Comparison of ENCODE assay signal across 19 mouse cellular contexts in the genomic region with DNA sequence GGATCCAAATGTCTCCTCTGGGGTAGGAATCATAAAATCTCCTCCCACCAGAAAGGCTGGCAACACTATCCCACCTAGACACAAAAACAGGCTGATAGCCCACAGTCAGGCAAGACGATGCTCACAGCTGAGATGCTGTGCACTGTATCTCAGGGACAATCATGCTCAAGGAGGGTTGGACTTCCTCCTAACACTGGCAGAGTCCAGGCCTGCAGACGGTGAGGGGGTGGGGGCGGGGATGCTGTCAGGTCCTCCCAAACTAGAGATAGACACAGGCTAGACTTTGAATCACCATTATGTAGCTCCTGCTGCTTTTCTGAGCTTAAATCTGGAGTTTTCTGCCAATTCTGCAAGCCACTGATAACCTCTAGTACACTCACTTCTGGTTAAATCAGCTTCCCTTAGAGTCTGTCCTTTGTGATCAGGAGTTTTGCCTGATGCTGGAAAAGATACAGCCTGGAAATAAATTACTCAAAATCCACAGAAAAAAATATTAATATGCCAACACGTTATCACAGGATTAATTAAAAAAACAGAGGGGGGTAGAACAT.
DNase-seq lines count a peak whose midpoint lies in the region; ATAC-seq and TF ChIP-seq lines count a peak whose summit lies in the region.
"Had no signal": no experiment of that assay in that cellular context is flagged by ENCODE, and none has a peak within 500 bp of the region (broad histone marks: within the 10 kb centered on the region; RNA-seq: fewer than 3 reads in every experiment).

No protein-coding gene starts in this region.

- 0 out of 2 replicates have a peak, but pooled peaks cover 3% of the 10 kb centered on the region for H3K27me3 ChIP-seq in hindbrain, embryonic 10.5 days (ENCODE audit: insufficient read depth, poor library complexity, severe bottlenecking)
- H3K27me3 ChIP-seq in hindbrain, embryonic 11.5 days (ENCODE audit: control insufficient read depth, insufficient read depth, low read length) = no peaks in the 10 kb centered on the region
- no peaks in the 10 kb centered on the region; a peak in 1 of 4 replicates for H3K27me3 ChIP-seq in MEL (ENCODE audit: control insufficient read depth in 1 of 2, insufficient read depth in 2 of 2, low read length in 2 of 2)
- no peaks in the 10 kb centered on the region for H3K27me3 ChIP-seq in myocyte (ENCODE audit: control insufficient read depth, insufficient read depth, insufficient read length)
- H3K27me3 ChIP-seq: embryonic facial prominence, embryonic 12.5 days; hindbrain, embryonic 13.5 days had no signal

- no peak overlapping the region for H3K4me2 ChIP-seq in hindbrain, embryonic 11.5 days (replicated peaks; ENCODE audit: low read depth, low read length)
- peak overlapping the region; percentile 30 for H3K4me2 ChIP-seq in myocyte (ENCODE audit: low read depth)
- H3K4me2 ChIP-seq: embryonic facial prominence, embryonic 12.5 days; hindbrain, embryonic 13.5 days had no signal

- TF ChIP-seq CTCF in MEL (IDR thresholded peaks at IDR 0.05 in 2 of 3, conservative IDR thresholded peaks at IDR 0.05 in 1 of 3; ENCODE audit: control insufficient read depth in 1 of 3, insufficient read depth in 1 of 3, low read depth in 2 of 3, low read length in 3 of 3, poor library complexity in 1 of 3, severe bottlenecking in 1 of 3) = no peak

- peaks cover 55% of the 10 kb centered on the region for H3K4me1 ChIP-seq in hindbrain, embryonic 10.5 days (replicated peaks)
- H3K4me1 ChIP-seq in hindbrain, embryonic 11.5 days (replicated peaks; ENCODE audit: control insufficient read depth, insufficient read depth, low read length) = no peaks in the 10 kb centered on the region
- H3K4me1 ChIP-seq in MEL (ENCODE audit: control insufficient read depth in 1 of 2, insufficient read depth in 2 of 2, low read length in 2 of 2) = peaks cover 3 to 19% of the 10 kb centered on the region in 2 experiments

- no peak for TF ChIP-seq POLR2A in MEL (IDR thresholded peaks at IDR 0.05; ENCODE audit: control insufficient read depth in 1 of 2, insufficient read depth in 1 of 2, low read depth in 1 of 2, low read length in 2 of 2, poor library complexity in 1 of 2)
- TF ChIP-seq POLR2A in myocyte (IDR thresholded peaks at IDR 0.05; ENCODE audit: insufficient read length, low read depth) = no peak

- TF ChIP-seq EP300 in MEL (IDR thresholded peaks at IDR 0.05; ENCODE audit: low read depth in 1 of 2, low read length in 2 of 2) = peak; percentile 54 to 68; a peak in 3 of 4 replicates

- no peak overlapping the region for H3K4me3 ChIP-seq in hindbrain, embryonic 10.5 days
- H3K4me3 ChIP-seq in hindbrain, embryonic 11.5 days (ENCODE audit: low read depth, low read length) = no peak overlapping the region
- peak overlapping the region in 1 of 2 experiments; percentile 27; a peak in 1 of 4 replicates for H3K4me3 ChIP-seq in MEL (ENCODE audit: control insufficient read depth in 1 of 2, insufficient read depth in 1 of 2, low read depth in 2 of 2, low read length in 2 of 2)
- H3K4me3 ChIP-seq in myocyte = no peak overlapping the region
- H3K4me3 ChIP-seq: embryonic facial prominence, embryonic 12.5 days; hindbrain, embryonic 13.5 days; layer of hippocampus, adult 2 months had no signal

- 44% methylated on average over 4 of the region's 4 CpGs for WGBS in hindbrain, embryonic 10.5 days
- WGBS in hindbrain, embryonic 11.5 days = 47% methylated on average over 4 of the region's 4 CpGs

- no peak overlapping the region for H3ac ChIP-seq in myocyte (ENCODE audit: control insufficient read depth, insufficient read length)

- H3K9me3 ChIP-seq in hindbrain, embryonic 10.5 days = peaks cover 13% of the 10 kb centered on the region
- H3K9me3 ChIP-seq in hindbrain, embryonic 11.5 days (ENCODE audit: control insufficient read depth, low read length) = no peaks in the 10 kb centered on the region
- H3K9me3 ChIP-seq in MEL (replicated peaks; ENCODE audit: insufficient read depth, low read length) = no peaks in the 10 kb centered on the region
- H3K9me3 ChIP-seq: embryonic facial prominence, embryonic 12.5 days had no signal

- ATAC-seq in hindbrain, embryonic 11.5 days (ENCODE audit: low FRiP score) = no peak
- ATAC-seq in hematopoietic stem cell, adult 5-6 weeks (replicated peaks in 1 of 2; ENCODE audit: insufficient read depth in 1 of 2, low FRiP score in 2 of 2, low TSS enrichment in 1 of 2, low read depth in 1 of 2, poor library complexity in 2 of 2, severe bottlenecking in 2 of 2) = peak; percentile 26 to 44; a peak in 2 of 4 replicates
- ATAC-seq: forebrain, postnatal 0 days; midbrain, embryonic 16.5 days had no signal

- H3K9ac ChIP-seq in hindbrain, embryonic 11.5 days (ENCODE audit: low read depth, low read length) = no peak overlapping the region
- no peak overlapping the region for H3K9ac ChIP-seq in MEL (ENCODE audit: control insufficient read depth, low read depth, low read length, poor library complexity, severe bottlenecking)
- H3K9ac ChIP-seq: embryonic facial prominence, embryonic 12.5 days; forebrain, postnatal 0 days; hindbrain, embryonic 13.5 days had no signal

- H3K27ac ChIP-seq in hindbrain, embryonic 10.5 days = peak overlapping the region; percentile 46
- no peak overlapping the region for H3K27ac ChIP-seq in hindbrain, embryonic 11.5 days (ENCODE audit: low read depth, low read length)
- no peak overlapping the region for H3K27ac ChIP-seq in MEL (ENCODE audit: control insufficient read depth, low read depth, low read length)
- H3K27ac ChIP-seq: embryonic facial prominence, embryonic 12.5 days; hindbrain, embryonic 13.5 days; layer of hippocampus, adult 2 months had no signal

- no peaks in the 10 kb centered on the region for H3K36me3 ChIP-seq in hindbrain, embryonic 10.5 days
- H3K36me3 ChIP-seq in hindbrain, embryonic 11.5 days (ENCODE audit: control insufficient read depth, insufficient read depth, low read length) = no peaks in the 10 kb centered on the region
- H3K36me3 ChIP-seq in MEL (ENCODE audit: control insufficient read depth in 1 of 2, insufficient read depth in 2 of 2, low read length in 2 of 2) (peaks cover 0 to 9% of the 10 kb centered on the region in 2 experiments; a peak in 2 of 4 replicates), myocyte (ENCODE audit: control insufficient read depth, insufficient read depth) (no peaks in the 10 kb centered on the region)
- H3K36me3 ChIP-seq: embryonic facial prominence, embryonic 12.5 days; hindbrain, embryonic 13.5 days had no signal

- DNase-seq in hindbrain, embryonic 10.5 days (ENCODE audit: low spot score) = no peak
- no peak for DNase-seq in hindbrain, embryonic 11.5 days (ENCODE audit: low spot score)
- peak; percentile 82 for DNase-seq in MEL (ENCODE audit: low read depth, low spot score)
- no peak for DNase-seq in kidney, adult 18-20 months
- DNase-seq in lung, postnatal 10 days = no peak
- DNase-seq: adrenal gland, postnatal 36 days; cerebellum, adult 11-12 months; cerebellum, postnatal 14 days; forebrain, postnatal 0 days; gastrocnemius, postnatal 36 days; kidney, adult 11 months; kidney, postnatal 10 days; layer of hippocampus, postnatal 36 days had no signal

- H3K79me2 ChIP-seq in MEL (ENCODE audit: control insufficient read depth, insufficient read depth, low read length, poor library complexity) = no peaks in the 10 kb centered on the region
- H3K79me2 ChIP-seq in myocyte (ENCODE audit: control insufficient read depth, insufficient read depth) = no peaks in the 10 kb centered on the region

- no peak for TF ChIP-seq RAD21 in MEL (IDR thresholded peaks at IDR 0.05; ENCODE audit: low read depth, low read length)

TF ChIP-seq in MEL, 35 proteins besides CTCF, POLR2A, EP300 and RAD21 (continues in another document):
- no peak for TF ChIP-seq TBP (IDR thresholded peaks at IDR 0.05; ENCODE audit: low read depth, low read length)
- no peak for TF ChIP-seq ZMIZ1 (IDR thresholded peaks at IDR 0.05; ENCODE audit: low read depth, low read length)
- TF ChIP-seq ZNF384 (IDR thresholded peaks at IDR 0.05; ENCODE audit: low read depth, low read length) = no peak
- TF ChIP-seq USF1 (IDR thresholded peaks at IDR 0.05; ENCODE audit: low read depth, low read length) = no peak
- TF ChIP-seq TAL1 (IDR thresholded peaks at IDR 0.05; ENCODE audit: low read length) = peak; percentile 61
- TF ChIP-seq HCFC1 (IDR thresholded peaks at IDR 0.05; ENCODE audit: low read depth, low read length) = no peak
- no peak for TF ChIP-seq UBTF (IDR thresholded peaks at IDR 0.05; ENCODE audit: borderline replicate concordance, insufficient read depth, low read depth, low read length)
- no peak for TF ChIP-seq MYB (IDR thresholded peaks at IDR 0.05; ENCODE audit: low read depth, low read length)
- TF ChIP-seq MXI1 (IDR thresholded peaks at IDR 0.05; ENCODE audit: low read depth, low read length) = no peak
- TF ChIP-seq MAX (IDR thresholded peaks at IDR 0.05; ENCODE audit: low read length) = 0 out of 2 replicates have a peak, but pooled peaks have one; percentile 21
- no peak for TF ChIP-seq USF2 (IDR thresholded peaks at IDR 0.05; ENCODE audit: borderline replicate concordance in 1 of 2, insufficient read depth in 1 of 2, low read depth in 1 of 2, low read length in 2 of 2)
- no peak for TF ChIP-seq ZKSCAN1 (IDR thresholded peaks at IDR 0.05; ENCODE audit: low read depth, low read length)
- no peak for TF ChIP-seq MYC (IDR thresholded peaks at IDR 0.05; ENCODE audit: low read depth, low read length)

TF ChIP-seq in myocyte, 11 proteins besides CTCF, POLR2A, EP300 and RAD21:
- TF ChIP-seq SRF (IDR thresholded peaks at IDR 0.05; ENCODE audit: control insufficient read depth, insufficient read length, low read depth) = no peak
